Mouse (Mus musculus) right cerebral cortex, postnatal 25 days (tissue): ENCODE data around the gene Pip5k1a.
"Not testable (repeated sequence)": the region's sequence is repeated elsewhere in the genome, so short reads cannot be mapped to it uniquely, and the experiment has no call there.

Experiments used
- DNase-seq: peaks from one replicate; pipeline ENCODE4 v3.0.0; 2022

Gene Pip5k1a

GRCm38 (mm10) chr3:95106338-95107117, at the start of gene Pip5k1a:
Gene Pip5k1a, minus strand, starts transcription at chr3:95106930.
- DNase-seq = peak; percentile 96

GRCm38 (mm10) chr3:95153874-95154273, 47.1 kb upstream of the Pip5k1a start:
- DNase-seq = no peak

GRCm38 (mm10) chr3:95147924-95148323, 41.2 kb upstream of the Pip5k1a start:
- DNase-seq = no peak

- DNase-seq = peak; percentile 73
These were observed 35.9 kb upstream of the Pip5k1a start for GRCm38 (mm10) chr3:95142617-95143011.

GRCm38 (mm10) chr3:95141952-95142616, 35.4 kb upstream of the Pip5k1a start, which contains the start of gene Tnfaip8l2:
Gene Tnfaip8l2, minus strand, starts transcription at chr3:95142360.
- no peak for DNase-seq

GRCm38 (mm10) chr3:95141474-95141873, 34.7 kb upstream of the Pip5k1a start:
- DNase-seq = no peak

- DNase-seq = no peak
These were observed 34.1 kb upstream of the Pip5k1a start for GRCm38 (mm10) chr3:95140795-95141194.

GRCm38 (mm10) chr3:95140289-95140595, 33.5 kb upstream of the Pip5k1a start:
- no peak for DNase-seq

GRCm38 (mm10) chr3:95139586-95140288, 33.0 kb upstream of the Pip5k1a start:
- no peak for DNase-seq

- no peak for DNase-seq
These were observed 29.6 kb upstream of the Pip5k1a start for GRCm38 (mm10) chr3:95136336-95136735.

GRCm38 (mm10) chr3:95135433-95136052, 28.8 kb upstream of the Pip5k1a start:
- DNase-seq = no peak

GRCm38 (mm10) chr3:95135023-95135422, 28.3 kb upstream of the Pip5k1a start:
- DNase-seq = no peak

- DNase-seq = not testable (repeated sequence)
These were observed 27.4 kb upstream of the Pip5k1a start for GRCm38 (mm10) chr3:95134133-95134532.

GRCm38 (mm10) chr3:95133680-95134101, 27.0 kb upstream of the Pip5k1a start, which contains the start of the genes Scnm1 and Lysmd1:
Gene Scnm1, minus strand, starts transcription at chr3:95134011.
Gene Lysmd1, plus strand, starts transcription at chr3:95134088.
- DNase-seq = peak; percentile 89

GRCm38 (mm10) chr3:95133176-95133575, 26.4 kb upstream of the Pip5k1a start:
- no peak for DNase-seq

GRCm38 (mm10) chr3:95132389-95132788, 25.7 kb upstream of the Pip5k1a start:
- DNase-seq = not testable (repeated sequence)

- no peak for DNase-seq
These were observed 23.4 kb upstream of the Pip5k1a start for GRCm38 (mm10) chr3:95130081-95130480.

- DNase-seq = no peak
These were observed 22.5 kb upstream of the Pip5k1a start for GRCm38 (mm10) chr3:95129226-95129651.

GRCm38 (mm10) chr3:95124972-95125371, 18.2 kb upstream of the Pip5k1a start:
- DNase-seq = no peak

- DNase-seq = no peak
These were observed 17.5 kb upstream of the Pip5k1a start, which contains the start of gene Tmod4 for GRCm38 (mm10) chr3:95124246-95124645. Gene Tmod4, plus strand, starts transcription at chr3:95124476.

- no peak for DNase-seq
These were observed 14.8 kb upstream of the Pip5k1a start for GRCm38 (mm10) chr3:95121580-95121979.

- no peak for DNase-seq
These were observed 11.0 kb upstream of the Pip5k1a start for GRCm38 (mm10) chr3:95117751-95118150.

GRCm38 (mm10) chr3:95112760-95113159, 6.0 kb upstream of the Pip5k1a start:
- DNase-seq = no peak
